Mouse (Mus musculus): ENCODE measurements around the gene Dab1. TPM values are rescaled to one million over a fixed set of nuclear protein-coding genes. Genes with fewer than 3 reads are reported as not detected.

Dab1 gene
- polyA plus RNA-seq, 1 experiment = 35.8 TPM

GRCm38 (mm10) chr4:104472915-104473314, 853.8 kb downstream of the Dab1 start:
- peaks cover 12% of the 10 kb centered on the region for H3K4me1 ChIP-seq (ENCODE audit: control insufficient read depth, insufficient read depth, low read length)
- TF ChIP-seq POLR2A (IDR thresholded peaks at IDR 0.05; ENCODE audit: borderline replicate concordance, insufficient read depth, low read length) = no peak
- no peak for TF ChIP-seq CTCF (IDR thresholded peaks at IDR 0.05; ENCODE audit: borderline replicate concordance, insufficient read depth, low read depth, low read length)
- no peak overlapping the region for H3K27ac ChIP-seq (ENCODE audit: insufficient read depth, low read length)
- WGBS = 66% methylated on average over 4 of the region's 4 CpGs
- no peaks in the 10 kb centered on the region for H3K27me3 ChIP-seq (ENCODE audit: control insufficient read depth, insufficient read depth, low read length)
- H3K4me3 ChIP-seq (replicated peaks; ENCODE audit: insufficient read depth, low read depth, low read length) = no peak overlapping the region
- no peak for DNase-seq

DNA sequence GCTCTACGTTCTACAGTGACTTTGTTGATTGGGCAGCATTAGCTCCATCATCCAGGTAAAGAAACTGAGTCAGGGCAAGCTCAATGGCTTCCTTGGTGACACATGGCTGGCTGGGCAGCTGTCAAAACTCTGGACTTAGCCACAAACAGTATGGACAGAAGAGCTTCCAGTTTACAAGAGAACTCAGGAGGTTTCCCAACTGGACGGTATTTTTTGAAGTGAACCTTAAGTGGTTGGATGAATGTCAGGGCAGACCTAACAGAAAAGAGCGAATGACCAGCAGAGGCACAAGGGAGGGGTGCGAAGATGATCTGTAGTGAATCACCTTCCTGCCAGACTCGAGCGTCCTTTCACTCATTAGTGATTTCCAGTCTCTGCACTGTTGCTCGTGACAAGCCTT, 857.7 kb downstream of the Dab1 start:
- no peak for TF ChIP-seq POLR2A (IDR thresholded peaks at IDR 0.05; ENCODE audit: borderline replicate concordance, insufficient read depth, low read length)
- no peak for TF ChIP-seq CTCF (IDR thresholded peaks at IDR 0.05; ENCODE audit: borderline replicate concordance, insufficient read depth, low read depth, low read length)
- no peaks in the 10 kb centered on the region for H3K27me3 ChIP-seq (ENCODE audit: control insufficient read depth, insufficient read depth, low read length)
- no peak overlapping the region for H3K27ac ChIP-seq (ENCODE audit: insufficient read depth, low read length)
- 92% methylated on average over 7 of the region's 7 CpGs for WGBS
- H3K4me1 ChIP-seq (ENCODE audit: control insufficient read depth, insufficient read depth, low read length) = peaks cover 2% of the 10 kb centered on the region
- no peak for DNase-seq
- no peak overlapping the region for H3K4me3 ChIP-seq (replicated peaks; ENCODE audit: insufficient read depth, low read depth, low read length)

DNA sequence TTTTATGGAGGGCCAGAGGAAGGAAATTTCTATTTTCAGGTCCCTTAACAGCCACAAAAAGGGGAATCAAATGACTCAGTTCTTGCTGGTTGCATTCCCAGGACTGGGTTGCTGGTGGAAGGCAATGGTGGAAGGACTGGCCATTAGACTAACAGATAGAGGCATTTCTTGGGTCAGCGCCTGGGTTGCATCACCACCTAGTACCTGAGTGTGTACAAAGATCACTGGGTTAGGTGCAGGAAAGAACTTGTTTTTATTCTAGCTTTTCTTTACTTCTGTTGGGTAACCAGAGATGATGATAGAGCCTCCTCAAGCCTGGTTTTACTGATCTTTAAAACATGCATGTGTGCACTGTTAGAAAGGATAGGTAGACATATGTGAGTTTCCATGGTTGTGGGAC, 864.8 kb downstream of the Dab1 start:
- no peak for DNase-seq
- TF ChIP-seq CTCF (IDR thresholded peaks at IDR 0.05; ENCODE audit: borderline replicate concordance, insufficient read depth, low read depth, low read length) (no peak), POLR2A (IDR thresholded peaks at IDR 0.05; ENCODE audit: borderline replicate concordance, insufficient read depth, low read length) (no peak)
- Histone ChIP-seq H3K27ac (ENCODE audit: insufficient read depth, low read length) (no peak overlapping the region), H3K4me1 (ENCODE audit: control insufficient read depth, insufficient read depth, low read length) (peaks cover 3% of the 10 kb centered on the region; the same call in 1 of the 2 replicates), H3K4me3 (replicated peaks; ENCODE audit: insufficient read depth, low read depth, low read length) (no peak overlapping the region), H3K27me3 (ENCODE audit: control insufficient read depth, insufficient read depth, low read length) (no peaks in the 10 kb centered on the region; the same call in 1 of the 2 replicates)
- WGBS = 100% methylated on average over 1 of the region's 1 CpGs

DNA sequence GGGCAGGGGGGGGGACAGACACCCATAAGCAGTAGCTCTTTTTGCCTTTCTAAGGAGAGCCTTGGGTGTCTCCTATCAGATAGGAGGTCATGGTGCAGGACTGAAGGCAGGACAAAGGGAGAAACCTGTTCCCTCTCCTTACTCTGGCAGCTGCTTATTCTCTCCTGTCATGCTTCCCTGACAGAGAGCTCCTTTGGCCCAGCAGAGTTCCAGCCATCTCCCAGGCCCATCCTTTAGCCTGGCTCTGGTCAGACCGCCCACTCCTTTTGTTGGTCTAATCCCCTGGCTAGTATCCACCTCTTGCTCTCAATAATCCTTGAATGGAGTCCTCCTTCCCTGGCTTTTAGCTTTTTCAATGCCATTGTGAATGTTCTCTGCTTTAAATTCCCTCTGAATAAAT, 878.1 kb downstream of the Dab1 start:
- DNase-seq = no peak
- no peaks in the 10 kb centered on the region for H3K27me3 ChIP-seq (ENCODE audit: control insufficient read depth, insufficient read depth, low read length)
- TF ChIP-seq POLR2A (IDR thresholded peaks at IDR 0.05; ENCODE audit: borderline replicate concordance, insufficient read depth, low read length) (no peak), CTCF (IDR thresholded peaks at IDR 0.05; ENCODE audit: borderline replicate concordance, insufficient read depth, low read depth, low read length) (no peak)
- no peak overlapping the region for H3K27ac ChIP-seq (ENCODE audit: insufficient read depth, low read length)
- H3K4me1 ChIP-seq (ENCODE audit: control insufficient read depth, insufficient read depth, low read length) = peaks cover 7% of the 10 kb centered on the region
- WGBS = 71% methylated on average over 1 of the region's 1 CpGs
- no peak overlapping the region for H3K4me3 ChIP-seq (replicated peaks; ENCODE audit: insufficient read depth, low read depth, low read length)

- no peak for TF ChIP-seq CTCF (IDR thresholded peaks at IDR 0.05; ENCODE audit: borderline replicate concordance, insufficient read depth, low read depth, low read length)
- no peak for TF ChIP-seq POLR2A (IDR thresholded peaks at IDR 0.05; ENCODE audit: borderline replicate concordance, insufficient read depth, low read length)
- 92% methylated on average over 2 of the region's 2 CpGs for WGBS
- Histone ChIP-seq H3K4me1 (ENCODE audit: control insufficient read depth, insufficient read depth, low read length) (peaks cover 10% of the 10 kb centered on the region), H3K27me3 (ENCODE audit: control insufficient read depth, insufficient read depth, low read length) (no peaks in the 10 kb centered on the region), H3K27ac (ENCODE audit: insufficient read depth, low read length) (no peak overlapping the region), H3K4me3 (replicated peaks; ENCODE audit: insufficient read depth, low read depth, low read length) (no peak overlapping the region)
- no peak for DNase-seq
Observed at GRCm38 (mm10) chr4:104500112-104500511, 881.0 kb downstream of the Dab1 start.

DNA sequence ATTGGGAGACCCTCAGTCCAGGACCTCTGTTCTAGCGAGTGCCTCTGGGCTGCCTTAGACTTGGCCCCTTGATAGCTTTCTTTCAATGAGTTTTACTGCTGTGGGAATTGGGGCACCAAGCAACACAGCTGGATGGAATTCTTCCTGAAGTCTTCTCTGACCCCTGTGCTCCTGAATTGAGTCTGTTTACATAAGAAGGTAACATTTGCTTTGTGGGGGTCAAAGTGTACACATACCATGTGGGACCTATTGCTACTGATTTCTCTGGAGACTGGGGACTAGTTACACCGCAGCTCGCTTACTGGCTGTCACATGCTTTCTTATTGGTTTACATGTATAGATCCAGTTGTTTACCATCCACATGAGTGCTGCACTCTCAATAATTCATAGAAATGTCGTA, 881.5 kb downstream of the Dab1 start:
- Histone ChIP-seq H3K27me3 (ENCODE audit: control insufficient read depth, insufficient read depth, low read length) (no peaks in the 10 kb centered on the region), H3K4me3 (replicated peaks; ENCODE audit: insufficient read depth, low read depth, low read length) (no peak overlapping the region), H3K4me1 (ENCODE audit: control insufficient read depth, insufficient read depth, low read length) (peaks cover 10% of the 10 kb centered on the region), H3K27ac (ENCODE audit: insufficient read depth, low read length) (no peak overlapping the region)
- WGBS = 91% methylated on average over 4 of the region's 4 CpGs
- TF ChIP-seq CTCF (IDR thresholded peaks at IDR 0.05; ENCODE audit: borderline replicate concordance, insufficient read depth, low read depth, low read length) (no peak), POLR2A (IDR thresholded peaks at IDR 0.05; ENCODE audit: borderline replicate concordance, insufficient read depth, low read length) (no peak)
- DNase-seq = no peak

DNA sequence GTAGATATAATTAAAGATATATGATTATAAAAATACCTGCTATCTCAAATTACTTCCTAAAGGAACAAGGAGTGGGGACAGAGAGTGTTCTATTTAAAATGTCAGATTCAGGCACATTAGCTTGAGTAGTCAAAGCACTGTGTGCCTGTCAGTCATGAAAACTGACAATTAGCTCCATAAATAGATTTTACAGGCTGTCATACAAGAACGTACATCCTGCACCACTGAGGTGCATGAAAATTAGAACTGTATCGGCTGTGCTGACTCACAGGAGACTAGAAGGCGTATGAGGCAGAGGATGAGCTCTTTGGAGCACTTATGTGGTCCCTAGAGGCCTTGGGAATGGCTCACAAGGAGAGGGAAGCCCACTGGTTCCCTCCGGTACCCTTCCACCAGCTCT, 882.1 kb downstream of the Dab1 start:
- WGBS = 72% methylated on average over 4 of the region's 4 CpGs
- Histone ChIP-seq H3K27ac (ENCODE audit: insufficient read depth, low read length) (no peak overlapping the region), H3K4me3 (replicated peaks; ENCODE audit: insufficient read depth, low read depth, low read length) (no peak overlapping the region), H3K27me3 (ENCODE audit: control insufficient read depth, insufficient read depth, low read length) (no peaks in the 10 kb centered on the region), H3K4me1 (ENCODE audit: control insufficient read depth, insufficient read depth, low read length) (peaks cover 10% of the 10 kb centered on the region)
- DNase-seq = no peak
- no peak for TF ChIP-seq POLR2A (IDR thresholded peaks at IDR 0.05; ENCODE audit: borderline replicate concordance, insufficient read depth, low read length)

DNA sequence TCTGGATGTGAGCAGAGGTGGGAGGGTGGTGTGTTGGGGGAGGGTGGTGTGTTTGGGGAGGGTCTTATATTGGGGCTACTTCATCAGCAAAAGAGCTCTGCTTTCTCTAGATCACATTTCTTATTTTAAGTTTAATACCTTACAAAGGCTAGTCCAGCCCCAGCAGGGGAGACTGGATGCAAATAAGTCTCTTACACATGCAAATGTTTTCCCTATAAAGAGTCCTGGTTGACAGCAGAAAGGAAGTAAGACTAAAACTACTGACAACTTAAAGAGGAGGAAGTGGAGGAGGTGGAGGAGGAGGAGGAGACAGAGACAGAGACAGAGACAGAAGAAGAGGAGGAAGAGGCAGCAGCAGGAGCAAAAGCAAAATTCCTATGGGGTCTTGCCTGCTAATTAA, 885.8 kb downstream of the Dab1 start:
- H3K4me1 ChIP-seq (ENCODE audit: control insufficient read depth, insufficient read depth, low read length) = peaks cover 21% of the 10 kb centered on the region
- no peak for TF ChIP-seq CTCF (IDR thresholded peaks at IDR 0.05; ENCODE audit: borderline replicate concordance, insufficient read depth, low read depth, low read length)
- no peaks in the 10 kb centered on the region for H3K27me3 ChIP-seq (ENCODE audit: control insufficient read depth, insufficient read depth, low read length)
- no peak overlapping the region for H3K27ac ChIP-seq (ENCODE audit: insufficient read depth, low read length)
- no peak for DNase-seq
- H3K4me3 ChIP-seq (replicated peaks; ENCODE audit: insufficient read depth, low read depth, low read length) = no peak overlapping the region
